Mouse (Mus musculus): ENCODE results near the gene Rnd1.
A peak's percentile ranks its signal among the peaks of the same experiment; 100 is the strongest.

Rnd1 gene

DNA sequence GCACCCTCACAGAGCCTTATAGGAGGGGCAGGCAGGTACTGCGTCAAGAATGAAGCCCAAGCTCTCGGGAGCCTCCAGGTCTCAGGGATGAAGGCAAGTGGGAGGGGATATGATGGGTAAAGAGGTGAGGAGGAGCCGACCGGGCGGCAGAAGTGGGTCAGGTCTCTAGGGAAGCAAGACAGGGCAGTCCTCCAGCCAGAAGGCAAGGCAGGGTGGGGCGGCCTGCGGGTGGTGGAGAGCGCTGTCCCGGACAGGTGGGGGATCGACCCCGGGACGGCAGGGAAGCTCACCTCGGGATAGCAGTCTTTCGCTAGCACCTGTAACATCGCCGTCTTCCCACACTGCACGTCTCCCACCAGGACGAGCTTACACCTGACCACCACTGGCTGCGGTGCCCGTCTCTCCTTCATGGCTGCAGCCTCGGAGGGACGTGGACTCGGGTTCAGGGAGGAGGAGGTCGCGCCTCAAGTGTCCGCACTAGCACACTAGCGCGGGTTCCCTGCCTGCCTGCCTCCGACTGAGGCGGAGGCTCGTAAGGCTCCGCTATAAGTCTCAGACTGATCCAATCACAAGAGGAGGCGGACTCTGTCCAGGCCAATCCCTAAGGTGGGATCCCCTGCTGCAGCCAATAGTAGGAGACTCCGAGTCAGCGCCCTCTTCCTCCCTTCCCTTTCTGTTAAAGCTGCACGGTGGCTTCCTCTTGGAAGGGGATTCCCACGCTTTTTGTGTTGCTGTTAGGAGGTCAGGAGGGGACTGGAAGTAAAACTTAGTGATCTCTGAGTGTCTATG is at the start of gene Rnd1:
Gene Rnd1, minus strand, starts transcription at position 522 of the 789 bp plus-strand sequence.
- DNase-seq (ENCODE audit: low read depth, low spot score) = peak; percentile 78

DNA sequence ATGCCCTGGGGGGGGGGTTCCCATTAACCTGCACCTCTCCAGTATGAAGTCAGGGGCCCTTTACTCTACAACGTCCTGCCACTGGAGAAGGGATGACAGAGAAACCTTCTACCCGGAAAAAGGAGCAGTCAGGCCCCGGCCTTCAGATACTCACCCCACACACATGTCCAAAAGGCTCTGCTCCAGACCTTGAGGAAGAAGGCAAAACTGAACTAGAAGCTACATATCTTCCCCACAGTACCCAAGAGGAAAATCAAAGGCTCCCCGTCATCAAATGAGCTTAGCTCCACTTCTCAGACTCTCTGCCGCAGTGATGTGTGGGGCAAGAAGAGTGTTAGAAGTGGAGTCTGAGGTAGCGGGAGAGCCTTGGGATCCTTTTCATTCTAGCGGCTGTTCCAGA is 49.5 kb upstream of the Rnd1 start:
- no peak for DNase-seq (ENCODE audit: low read depth, low spot score)

DNA sequence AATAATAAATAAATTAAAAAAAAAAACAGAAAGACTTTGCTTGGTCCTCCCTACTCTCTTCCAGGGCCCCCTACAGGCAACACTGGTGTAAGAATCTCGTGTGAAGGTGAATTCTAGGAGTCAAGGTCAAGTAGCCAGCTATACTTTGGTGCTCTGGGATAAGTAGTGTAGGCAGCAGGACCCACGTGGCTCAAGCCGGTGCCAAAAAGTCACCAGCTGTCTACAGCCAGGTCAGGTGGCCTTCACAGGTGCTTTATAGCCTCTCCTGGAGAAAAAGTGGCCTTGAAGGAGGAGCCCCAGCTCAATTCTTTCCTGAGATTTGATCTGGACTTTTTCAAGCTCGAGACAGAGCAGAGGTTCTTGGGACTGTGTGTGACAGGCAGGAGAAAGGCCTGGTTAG is 48.8 kb upstream of the Rnd1 start:
- DNase-seq (ENCODE audit: low read depth, low spot score) = no peak

DNA sequence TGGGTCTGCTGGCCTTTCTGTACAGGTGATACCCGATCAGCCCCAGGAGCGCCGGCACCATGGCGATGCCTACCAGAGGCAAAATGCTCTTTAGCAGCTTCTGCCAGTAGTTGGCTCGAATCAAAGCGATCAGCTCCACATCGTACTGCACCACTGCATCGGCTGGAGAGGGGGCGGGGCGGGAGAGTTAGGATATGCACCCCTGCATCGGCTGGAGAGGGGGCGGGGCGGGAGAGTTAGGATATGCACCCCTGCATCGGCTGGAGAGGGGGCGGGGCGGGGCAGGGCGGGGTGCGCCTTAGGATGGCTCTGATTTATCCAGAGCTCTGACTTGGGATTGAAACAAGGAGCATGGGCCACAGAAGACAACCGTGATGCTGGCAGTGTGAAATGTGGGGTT is 47.2 kb upstream of the Rnd1 start:
- no peak for DNase-seq (ENCODE audit: low read depth, low spot score)

DNA sequence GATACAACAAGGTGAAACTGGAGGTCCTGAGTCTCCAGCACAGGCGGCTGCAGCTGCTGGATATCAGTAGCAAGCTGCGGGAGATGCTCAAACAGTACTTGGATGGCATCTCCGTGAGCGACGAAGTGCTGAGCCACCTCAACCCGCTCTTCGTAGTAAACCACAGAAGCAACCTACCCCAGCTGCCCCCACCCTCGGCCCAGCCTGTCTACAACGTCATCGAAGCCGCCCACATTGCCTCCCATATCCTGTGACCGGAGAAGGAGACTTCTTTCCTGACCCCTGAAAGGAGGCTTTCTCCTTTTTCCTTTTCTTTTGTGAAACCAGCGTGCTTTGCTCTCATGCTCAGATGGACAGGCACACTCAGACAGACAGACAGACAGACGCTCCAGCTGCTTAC is 45.6 kb upstream of the Rnd1 start:
- DNase-seq (ENCODE audit: low read depth, low spot score) = no peak

DNA sequence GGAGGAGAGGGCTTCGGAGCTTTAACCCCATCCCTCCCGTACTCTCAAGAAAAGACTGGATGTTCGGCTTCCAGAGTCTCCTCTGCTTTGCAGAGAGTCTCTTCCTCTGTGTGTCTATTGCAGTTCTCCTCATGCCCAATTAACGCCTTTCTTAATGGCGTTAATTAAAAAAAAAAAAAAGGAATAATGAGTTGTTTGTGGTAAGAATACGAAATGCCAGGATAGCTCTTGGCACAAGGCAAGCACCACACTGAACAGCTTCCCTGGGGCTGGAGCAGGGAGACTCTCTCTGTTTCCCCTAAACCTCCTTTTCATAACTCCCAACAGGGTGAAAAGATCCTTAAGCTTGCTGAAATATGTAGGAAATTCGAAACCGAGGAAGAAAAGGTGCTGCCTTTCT is 44.9 kb upstream of the Rnd1 start:
- no peak for DNase-seq (ENCODE audit: low read depth, low spot score)

DNA sequence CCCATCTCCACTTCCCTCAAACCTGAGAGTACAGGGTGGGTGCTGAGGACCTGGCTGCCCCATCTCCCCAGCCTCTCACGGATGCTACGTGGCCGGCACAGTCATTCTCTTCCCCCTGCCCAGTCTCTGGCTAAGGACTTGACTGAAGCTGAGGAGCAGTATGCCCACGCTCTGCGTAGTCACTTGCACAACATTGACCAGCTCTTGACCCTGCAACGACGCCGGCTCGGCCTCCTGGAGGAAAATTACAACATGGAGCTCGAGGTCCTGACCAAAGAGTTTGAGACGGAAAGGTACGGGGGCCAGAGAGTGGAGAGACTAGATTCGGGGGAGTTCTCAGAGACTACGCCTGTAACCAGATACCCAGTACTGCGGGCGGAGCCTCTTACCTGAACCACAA is 40.0 kb upstream of the Rnd1 start:
- DNase-seq (ENCODE audit: low read depth, low spot score) = no peak

DNA sequence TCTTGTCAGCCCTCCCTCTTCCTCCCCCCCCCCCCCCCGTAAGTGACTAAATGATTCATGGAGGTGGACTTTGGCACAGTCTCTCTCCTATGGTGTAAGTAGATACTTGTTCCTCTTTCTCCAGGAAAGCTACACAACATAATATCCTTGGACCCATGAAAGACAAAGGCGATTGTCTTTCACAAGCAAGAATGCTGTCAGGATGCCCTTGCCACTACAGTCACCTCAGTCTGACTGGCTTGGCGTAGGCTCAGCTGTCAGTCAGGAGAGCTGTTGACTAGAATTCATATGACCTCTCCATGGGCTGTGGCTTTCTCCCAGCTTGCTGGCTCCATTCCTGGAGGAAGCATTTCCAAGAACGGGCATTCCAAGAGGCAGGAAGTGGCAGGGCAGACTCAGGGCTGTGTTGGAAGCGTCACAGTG is 37.0 kb upstream of the Rnd1 start:
- DNase-seq (ENCODE audit: low read depth, low spot score) = no peak

DNA sequence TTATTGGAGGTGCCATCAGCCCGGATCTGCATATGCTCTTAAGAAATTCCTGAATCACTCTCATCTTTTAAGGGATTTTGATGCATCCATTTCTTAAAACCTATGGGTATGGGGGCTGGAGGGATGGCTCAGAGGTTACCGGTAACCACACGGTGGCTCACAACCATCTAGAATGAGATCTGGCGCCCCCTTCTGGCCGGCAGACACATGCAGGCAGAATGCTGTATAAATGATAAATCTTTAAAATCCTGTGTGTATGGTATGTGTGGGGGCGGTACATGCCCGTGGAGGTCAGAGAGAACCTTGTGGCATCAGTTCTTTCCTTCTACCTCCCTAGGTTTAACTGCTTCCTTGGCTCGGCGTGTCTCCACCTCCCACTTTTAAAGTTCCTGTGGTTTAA is 33.2 kb upstream of the Rnd1 start:
- peak; percentile 59 for DNase-seq (ENCODE audit: low read depth, low spot score)

DNA sequence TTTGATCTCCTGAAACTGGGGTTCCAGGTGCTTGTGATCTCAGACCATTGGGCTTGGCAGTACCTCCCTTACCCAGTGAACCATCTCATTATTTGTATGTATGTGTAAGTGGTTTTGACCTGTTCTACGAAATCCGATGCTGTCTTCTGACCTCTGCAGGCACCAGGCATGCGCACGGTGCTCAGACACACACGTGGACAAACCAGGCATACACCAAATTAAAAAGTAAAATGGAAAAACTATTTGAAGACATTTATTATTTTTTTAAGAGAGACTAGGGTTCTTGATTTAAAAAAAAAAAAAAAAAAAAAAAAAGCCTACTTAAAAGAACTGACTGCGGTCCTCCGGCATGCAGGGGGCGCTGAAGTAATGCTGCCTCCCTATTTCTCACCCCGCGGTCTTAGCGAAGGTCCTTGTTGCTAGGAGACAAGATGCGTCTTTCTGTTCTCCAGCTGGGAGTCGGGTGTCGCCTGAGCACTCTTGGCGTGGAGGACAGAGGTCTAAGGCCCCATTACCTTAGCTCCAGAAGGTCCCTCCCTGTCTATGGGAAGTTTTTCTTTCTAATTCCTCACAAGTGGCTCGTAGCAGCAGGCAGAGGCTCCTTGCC is 30.6 kb upstream of the Rnd1 start, which contains the start of gene Ccdc65:
Gene Ccdc65, plus strand, starts transcription at position 442 of the 607 bp plus-strand sequence.
- peak; percentile 77 for DNase-seq (ENCODE audit: low read depth, low spot score)

DNA sequence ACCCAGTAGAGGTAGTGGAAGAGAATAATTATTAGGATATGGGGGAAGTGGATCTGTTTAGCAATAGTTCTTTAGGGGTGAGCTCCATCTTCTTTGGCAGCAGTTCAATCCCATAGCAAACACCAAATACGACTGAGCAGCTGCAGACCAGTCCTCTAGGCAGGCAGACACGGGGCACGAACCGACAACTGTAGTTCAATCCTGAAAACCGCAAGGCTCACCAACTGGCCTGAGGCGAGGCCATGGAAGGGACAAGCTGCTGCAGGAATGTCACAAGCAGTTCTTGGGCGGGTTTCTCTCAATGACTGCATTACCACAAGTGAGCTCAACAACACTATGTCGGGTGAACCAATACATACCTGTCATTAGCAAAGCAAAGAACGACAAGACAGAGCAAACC is 27.1 kb upstream of the Rnd1 start:
- no peak for DNase-seq (ENCODE audit: low read depth, low spot score)

DNA sequence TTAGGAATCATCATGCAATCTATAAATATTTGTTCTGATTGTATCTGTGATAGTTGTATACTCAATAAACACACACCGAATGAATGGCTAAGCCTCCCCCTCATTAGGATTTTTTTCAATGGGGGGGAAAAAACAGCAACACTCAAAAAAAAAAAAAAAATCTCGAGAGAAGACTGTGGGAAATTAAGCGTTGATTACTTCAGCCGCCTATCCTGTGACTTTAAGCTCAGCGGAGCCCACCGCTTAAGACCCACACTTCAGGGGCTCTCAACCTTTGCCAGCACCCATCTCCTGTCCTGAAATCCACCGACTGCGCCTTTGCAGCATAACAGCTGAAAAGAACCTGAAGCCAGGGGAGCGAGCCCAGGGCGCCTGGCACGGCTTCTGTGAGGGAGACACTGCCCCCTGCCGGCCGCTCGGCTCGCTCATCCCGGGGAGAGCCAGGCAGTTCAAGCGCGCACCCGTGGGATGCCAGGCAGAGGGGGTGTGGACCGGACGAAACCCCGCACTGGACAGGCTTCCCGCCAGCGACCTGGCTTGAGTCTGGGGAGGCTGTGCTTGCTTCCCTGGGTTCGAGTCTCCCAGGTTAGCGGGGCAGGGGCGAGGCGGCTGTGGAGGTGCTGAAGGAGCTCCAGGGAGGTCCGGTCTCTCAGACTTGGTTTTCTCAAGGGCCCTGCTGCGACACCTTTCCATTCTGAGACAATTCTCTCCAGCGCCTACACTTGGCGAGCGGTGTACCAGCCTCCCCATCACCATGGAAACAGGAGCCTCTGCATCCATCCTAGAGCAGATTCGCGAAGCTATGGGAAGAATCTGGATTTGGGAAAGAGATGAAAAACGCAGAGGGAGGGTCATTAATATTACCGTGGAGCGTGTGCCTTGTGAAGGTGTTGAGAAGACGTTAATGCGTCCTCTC is 22.2 kb upstream of the Rnd1 start:
- peak; percentile 64 for DNase-seq (ENCODE audit: low read depth, low spot score)

DNA sequence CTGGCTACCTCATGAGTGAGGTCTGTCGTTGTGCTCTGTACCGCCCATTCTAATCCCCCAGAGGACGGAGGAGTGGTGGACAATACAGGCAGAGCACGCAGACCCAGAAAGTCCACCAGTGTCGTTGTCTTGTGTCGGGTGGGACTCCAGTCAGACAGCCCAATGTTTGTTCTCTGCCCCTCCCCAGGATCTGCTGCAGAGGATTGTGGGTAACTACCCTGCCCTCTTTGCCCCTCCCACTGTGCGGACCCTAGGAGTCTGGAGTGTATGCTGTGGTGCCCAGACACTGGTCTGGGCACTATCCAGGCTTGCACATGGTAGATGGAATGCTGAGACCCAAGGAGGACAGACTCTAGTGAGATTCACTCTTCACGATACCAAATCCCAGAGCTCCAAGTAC is 19.0 kb upstream of the Rnd1 start:
- no peak for DNase-seq (ENCODE audit: low read depth, low spot score)

DNA sequence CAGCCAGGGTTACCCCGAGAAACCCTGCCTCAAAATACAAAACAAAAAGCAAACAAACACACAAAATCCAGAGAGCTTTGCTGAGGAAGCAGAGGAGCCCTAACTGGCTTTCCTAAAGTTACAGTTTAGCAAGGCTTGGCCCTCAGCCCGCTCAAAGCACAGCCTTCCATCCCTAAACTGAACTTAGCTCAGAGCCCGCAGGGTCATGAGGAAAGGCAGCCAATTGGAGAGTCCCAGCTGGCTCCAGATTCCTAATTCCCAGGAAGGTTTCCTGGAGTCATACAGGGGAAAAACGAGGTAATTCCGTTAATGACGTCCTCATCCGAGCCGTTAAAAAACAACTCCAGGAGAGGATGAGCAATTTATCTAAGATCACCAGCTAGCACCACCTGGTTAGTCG is 18.5 kb upstream of the Rnd1 start:
- no peak for DNase-seq (ENCODE audit: low read depth, low spot score)

DNA sequence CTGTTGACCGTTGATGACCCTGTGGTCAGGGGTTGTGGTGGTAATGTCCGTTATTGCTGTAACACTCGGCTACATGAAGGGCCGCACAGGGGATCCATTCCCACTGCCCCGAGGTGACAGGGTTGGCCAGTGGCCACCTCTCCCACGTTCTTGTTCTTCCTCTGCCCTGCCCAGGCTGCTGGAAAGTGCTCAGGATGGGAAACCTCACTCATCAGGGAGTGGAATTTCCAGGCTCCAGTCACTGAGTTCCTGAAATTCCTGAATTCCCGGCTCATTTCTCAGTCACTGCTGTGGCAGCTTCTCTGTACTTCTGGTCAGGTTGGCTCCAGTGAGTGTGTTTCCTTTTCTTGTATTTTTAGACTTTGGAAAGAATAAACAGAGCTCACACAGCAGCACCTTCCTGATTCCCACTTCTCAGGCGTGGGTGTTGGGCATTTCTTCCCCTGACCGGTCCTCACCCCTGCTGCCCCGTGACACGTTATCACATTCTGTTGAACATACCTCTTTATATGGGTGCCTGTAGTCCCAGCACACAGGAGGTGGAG is 15.0 kb upstream of the Rnd1 start:
- no peak for DNase-seq (ENCODE audit: low read depth, low spot score)

DNA sequence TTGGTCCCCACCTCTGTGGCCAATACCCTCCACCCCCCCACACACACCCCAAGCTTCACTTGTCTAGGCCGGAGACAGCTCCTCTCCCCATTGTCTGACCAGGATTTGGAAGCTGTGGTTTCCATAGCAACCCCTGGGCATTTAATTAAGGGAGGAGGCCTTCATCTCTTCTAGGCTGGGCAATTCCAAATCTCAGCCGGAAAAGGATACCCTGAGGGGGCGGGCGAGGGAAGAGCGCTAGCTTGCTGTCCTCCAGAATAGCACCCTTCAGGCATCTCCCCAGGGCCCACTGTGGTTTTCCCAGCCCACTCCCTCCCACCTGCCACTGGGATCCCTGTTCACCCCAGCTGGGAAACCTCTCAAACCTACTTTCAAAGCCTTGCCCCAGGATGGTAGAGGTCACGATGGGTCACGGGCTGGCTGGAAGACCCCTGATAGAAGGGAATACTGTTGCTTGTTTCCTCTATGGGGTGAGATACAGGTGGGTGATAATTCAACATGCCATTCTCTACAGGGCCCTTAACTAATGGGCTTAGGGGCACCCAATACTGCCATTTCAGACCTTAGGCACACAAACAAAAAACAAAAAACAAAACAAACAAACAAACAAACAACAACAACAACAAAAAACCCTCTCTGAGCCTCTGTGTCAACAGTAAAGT is 14.4 kb upstream of the Rnd1 start:
- DNase-seq (ENCODE audit: low read depth, low spot score) = no peak

DNA sequence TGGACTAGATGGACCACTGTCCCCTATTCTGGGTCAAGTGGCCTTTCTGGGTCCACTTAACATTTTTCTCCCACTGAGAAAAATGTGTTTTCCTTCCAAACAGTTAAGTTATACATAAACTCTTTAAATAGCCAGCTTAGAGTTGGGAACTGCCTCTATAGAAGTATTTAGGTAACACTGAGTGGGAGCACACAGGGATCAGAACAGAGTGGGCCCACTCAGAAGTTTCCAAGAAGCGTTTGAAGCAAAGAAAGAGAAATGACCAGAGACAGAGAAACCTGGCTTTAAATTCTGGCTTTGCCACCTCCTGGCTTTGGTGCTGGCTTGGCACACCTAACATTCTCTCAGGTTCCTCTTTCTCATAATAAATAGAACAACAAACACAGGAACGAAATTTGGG is 12.4 kb upstream of the Rnd1 start:
- DNase-seq (ENCODE audit: low read depth, low spot score) = no peak

DNA sequence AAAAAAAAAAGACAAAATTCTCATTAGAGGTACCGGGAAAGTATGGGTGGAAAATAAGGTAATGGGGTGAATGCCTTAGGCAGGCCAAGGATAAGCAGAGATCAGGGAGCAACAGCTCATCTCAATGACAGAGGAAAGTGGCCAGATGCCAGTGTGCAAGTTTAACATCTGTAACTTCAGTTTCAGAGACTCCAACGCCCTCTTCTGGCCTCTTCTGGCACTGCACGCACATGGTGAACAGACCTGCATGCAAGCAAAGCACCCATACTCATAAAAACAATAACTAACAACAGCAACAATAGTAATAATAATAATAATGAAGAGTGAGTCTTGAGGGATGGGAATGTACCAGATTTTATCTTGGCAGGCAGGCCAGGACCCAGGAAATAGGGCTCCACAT is 8.7 kb upstream of the Rnd1 start:
- DNase-seq (ENCODE audit: low read depth, low spot score) = no peak

DNA sequence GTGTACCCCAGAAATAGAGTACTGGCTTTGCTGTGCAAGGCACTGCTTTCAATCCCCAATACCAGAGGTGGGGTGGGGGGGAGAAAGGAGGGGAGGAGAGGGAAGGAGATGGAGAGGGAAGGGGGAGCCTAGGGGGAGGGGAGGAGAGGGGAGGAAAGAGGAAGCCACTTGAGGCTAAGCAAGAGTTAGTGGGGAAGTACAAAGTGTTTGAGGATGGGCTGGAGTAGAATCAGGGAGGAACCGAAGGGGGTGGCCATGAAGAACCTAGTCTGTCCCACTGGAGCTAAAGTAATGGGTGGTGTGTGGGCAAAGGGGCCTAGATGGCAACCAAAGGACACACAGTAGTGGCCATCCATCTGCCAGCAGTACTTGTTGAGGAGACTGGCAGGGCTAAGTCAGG is 6.5 kb upstream of the Rnd1 start:
- no peak for DNase-seq (ENCODE audit: low read depth, low spot score)

DNA sequence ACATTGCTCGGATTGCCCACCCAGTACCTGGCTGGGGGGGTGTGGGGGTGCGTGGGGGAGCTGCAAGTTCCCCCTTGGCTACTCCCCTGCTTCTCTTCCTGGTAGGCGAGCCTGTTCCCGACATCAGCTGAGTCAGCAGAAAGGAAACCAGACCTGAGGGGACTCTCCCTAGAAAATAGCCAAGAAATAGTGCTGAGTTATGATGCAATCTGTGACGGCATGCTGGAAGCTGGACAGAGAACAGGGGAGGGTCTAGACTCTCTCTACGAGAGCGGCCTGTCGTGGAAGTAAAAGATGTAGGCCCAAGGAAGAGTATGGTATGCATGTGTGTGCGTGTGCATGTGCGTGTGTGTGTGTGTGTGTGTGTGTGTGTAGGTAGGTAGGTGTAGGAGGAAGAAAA is 5.9 kb upstream of the Rnd1 start:
- no peak for DNase-seq (ENCODE audit: low read depth, low spot score)

DNA sequence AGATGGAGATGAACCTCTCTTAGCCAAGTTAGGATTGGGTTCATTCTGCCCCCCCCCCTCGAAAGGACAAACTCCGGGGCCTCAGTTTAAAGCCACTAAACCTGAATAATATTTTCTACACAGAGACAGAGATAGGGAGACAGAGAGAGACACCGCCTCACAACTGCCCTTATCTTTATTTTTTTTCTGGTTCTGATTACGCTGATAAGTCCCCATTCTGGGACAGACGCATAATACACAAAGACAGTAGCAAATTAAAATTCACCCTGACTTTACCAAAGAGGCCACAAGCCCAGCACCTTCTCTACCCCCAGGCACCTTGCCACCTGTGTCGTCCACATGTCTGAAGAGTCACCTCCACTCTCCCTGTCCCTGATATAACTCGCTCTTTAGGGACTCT is 4.4 kb upstream of the Rnd1 start:
- DNase-seq (ENCODE audit: low read depth, low spot score) = no peak

DNA sequence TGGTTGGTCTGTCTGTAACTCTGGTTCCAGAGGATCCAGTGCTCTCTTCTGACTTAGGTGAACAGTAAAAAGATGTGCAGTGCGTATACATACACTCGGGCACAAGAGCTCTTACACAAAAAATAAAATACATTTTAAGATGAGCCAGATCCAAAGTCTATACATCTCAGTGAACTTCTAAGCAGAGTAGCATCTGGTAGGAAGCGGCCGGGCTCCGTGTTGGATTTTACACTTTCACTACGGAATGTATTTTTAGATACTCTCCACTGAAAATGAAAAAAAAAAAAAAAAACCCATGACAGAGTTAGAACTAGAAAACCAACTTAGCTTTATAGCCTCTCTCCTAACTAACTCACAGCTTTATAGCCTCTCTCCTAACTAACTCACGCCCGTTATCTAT is 3.4 kb upstream of the Rnd1 start:
- no peak for DNase-seq (ENCODE audit: low read depth, low spot score)
